Mouse (Mus musculus) lung, embryonic 14.5 days (tissue): ENCODE measurements around the gene Atcay. TPM values are rescaled to one million over a fixed set of nuclear protein-coding genes. Genes with fewer than 3 reads are reported as not detected.
"Not testable (repeated sequence)": the region's sequence is repeated elsewhere in the genome, so short reads cannot be mapped to it uniquely, and the experiment has no call there.

Experiments used
- ATAC-seq: fragments of 200-750 bp; cut with Nextera tagmentation; 2 replicates; pipeline ENCODE4 v1.8.0; 2017; ENCODE audit warnings: mild to moderate bottlenecking, moderate TSS enrichment, moderate library complexity; ENCODE audit not compliant: insufficient read depth
- DNase-seq: peaks from one replicate; pipeline ENCODE4 v3.0.0-alpha.2; 2015
- H3K27ac ChIP-seq: fragments of 300-500 bp; sonication (generic); 2 replicates; pipeline ENCODE4 v1.5.1; 2014; ENCODE audit warnings: low read depth, mild to moderate bottlenecking, moderate library complexity
- H3K27me3 ChIP-seq: fragments of 300-500 bp; sonication (generic); 2 replicates; pipeline ENCODE4 v1.6.1; 2014; ENCODE audit warnings: low read length, control low read depth; ENCODE audit not compliant: insufficient read depth
- H3K36me3 ChIP-seq: fragments of 300-500 bp; sonication (generic); 2 replicates; pipeline ENCODE4 v1.6.1; 2014; ENCODE audit warnings: control low read depth; ENCODE audit not compliant: insufficient read depth
- H3K4me1 ChIP-seq: fragments of 300-500 bp; sonication (generic); 2 replicates; pipeline ENCODE4 v1.6.1; 2014; ENCODE audit warnings: antibody characterized with exemption, control low read depth; ENCODE audit not compliant: insufficient read depth
- H3K4me2 ChIP-seq: fragments of 300-500 bp; sonication (generic); 2 replicates; pipeline ENCODE4 v1.6.1; 2014; ENCODE audit warnings: mild to moderate bottlenecking
- H3K4me3 ChIP-seq: fragments of 300-500 bp; sonication (generic); 2 replicates; pipeline ENCODE4 v1.5.1; 2014; ENCODE audit warnings: low read depth, low read length
- H3K9ac ChIP-seq: fragments of 300-500 bp; sonication (generic); 2 replicates; pipeline ENCODE4 v1.6.1; 2014
- H3K9me3 ChIP-seq: fragments of 300-500 bp; sonication (generic); 2 replicates; pipeline ENCODE4 v1.6.1; 2016; ENCODE audit warnings: low read depth, low read length, control low read depth
- CTCF ChIP-seq: IDR thresholded peaks from 2 replicates; pipeline ENCODE4 v1.5.1; 2016; ENCODE audit warnings: antibody characterized with exemption, low read depth
- WGBS: fragments of 180-500 bp; shearing (Covaris S2); extraction: QIAGEN DNeasy Blood & Tissue Kit; methylation state at CpG from one replicate; pipeline ENCODE4 v1.1.7; 2014; 5-methylcytosine and 5-hydroxymethylcytosine counted together
- polyA plus RNA-seq: library from polyadenylated mRNA; unstranded; fragments of >200 nt; fragmentation: Nextera tagmentation; extraction: Ambion mirVana; gene quantifications from 2 replicates; pipeline ENCODE4 v1.2.1, GENCODE M21; 2014

Gene Atcay
- polyA plus RNA-seq, 1 experiment from 2014 or later, result not detected

GRCm38 (mm10) chr10:81229735-81230437 is 747 bp downstream of the Atcay start:
- H3K9ac ChIP-seq, result no peak overlapping the region
- H3K36me3 ChIP-seq, result no peaks in the 10 kb centered on the region
- H3K4me2 ChIP-seq, result no peak overlapping the region; the same call in 1 of the 2 replicates

GRCm38 (mm10) chr10:81223731-81224130 is 6.9 kb downstream of the Atcay start:
- 50% methylated on average over 2 of the region's 2 CpGs for WGBS
- not testable (repeated sequence) for H3K36me3 ChIP-seq, DNase-seq, H3K9ac ChIP-seq, H3K27ac ChIP-seq, H3K4me2 ChIP-seq, H3K27me3 ChIP-seq, ATAC-seq, H3K9me3 ChIP-seq, H3K4me1 ChIP-seq, H3K4me3 ChIP-seq

More at GRCm38 (mm10) chr10:81229735-81230437, 747 bp downstream of the Atcay start:
- DNase-seq (no peak), ATAC-seq (no peak)
- Histone ChIP-seq H3K9me3 (no peaks in the 10 kb centered on the region), H3K27me3 (peaks cover 37% of the 10 kb centered on the region), H3K27ac (no peak overlapping the region), H3K4me3 (no peak overlapping the region), H3K4me1 (peaks cover 4% of the 10 kb centered on the region; the same call in 1 of the 2 replicates)
- 12% methylated on average over 20 of the region's 20 CpGs for WGBS
- TF ChIP-seq CTCF, result no peak

- WGBS, result 84% methylated on average over 5 of the region's 5 CpGs
- no peaks in the 10 kb centered on the region for H3K9me3 ChIP-seq
- no peak for TF ChIP-seq CTCF
- no peak overlapping the region for H3K27ac ChIP-seq
- no peak for ATAC-seq
- no peaks in the 10 kb centered on the region for H3K27me3 ChIP-seq
- H3K36me3 ChIP-seq, result no peaks in the 10 kb centered on the region
- no peak overlapping the region for H3K4me3 ChIP-seq
- H3K9ac ChIP-seq, result no peak overlapping the region
- no peak for DNase-seq
- no peaks in the 10 kb centered on the region for H3K4me1 ChIP-seq
- no peak overlapping the region for H3K4me2 ChIP-seq
These were observed 9.1 kb downstream of the Atcay start for GRCm38 (mm10) chr10:81221402-81222015.

GRCm38 (mm10) chr10:81217964-81218363 is 12.7 kb downstream of the Atcay start:
- H3K9me3 ChIP-seq, result no peaks in the 10 kb centered on the region
- TF ChIP-seq CTCF, result peak; percentile 82
- 28% methylated on average over 7 of the region's 7 CpGs for WGBS
- DNase-seq (peak; percentile 70), ATAC-seq (peak; percentile 17; the same call in 1 of the 2 replicates)
- no peaks in the 10 kb centered on the region for H3K4me1 ChIP-seq
- no peak overlapping the region for H3K27ac ChIP-seq
- no peaks in the 10 kb centered on the region for H3K36me3 ChIP-seq
- no peak overlapping the region for H3K9ac ChIP-seq
- H3K4me3 ChIP-seq, result no peak overlapping the region
- no peaks in the 10 kb centered on the region for H3K27me3 ChIP-seq
- H3K4me2 ChIP-seq, result no peak overlapping the region

GRCm38 (mm10) chr10:81217267-81217666 is 13.4 kb downstream of the Atcay start:
- H3K36me3 ChIP-seq, H3K4me3 ChIP-seq, ATAC-seq, H3K27ac ChIP-seq, H3K4me2 ChIP-seq, H3K27me3 ChIP-seq, H3K4me1 ChIP-seq, H3K9ac ChIP-seq, H3K9me3 ChIP-seq: not testable (repeated sequence)
- DNase-seq, result peak; percentile 60
- TF ChIP-seq CTCF, result peak; percentile 65
- WGBS, result 15% methylated on average over 1 of the region's 1 CpGs

- H3K4me2 ChIP-seq, result no peak overlapping the region
- ATAC-seq, result no peak
- no peaks in the 10 kb centered on the region for H3K36me3 ChIP-seq
- no peak for TF ChIP-seq CTCF
- no peak overlapping the region for H3K9ac ChIP-seq
- 77% methylated on average over 6 of the region's 6 CpGs for WGBS
- H3K4me3 ChIP-seq, result no peak overlapping the region
- no peaks in the 10 kb centered on the region for H3K4me1 ChIP-seq
- no peak overlapping the region for H3K27ac ChIP-seq
- DNase-seq, result no peak
- no peaks in the 10 kb centered on the region for H3K9me3 ChIP-seq
- no peaks in the 10 kb centered on the region for H3K27me3 ChIP-seq
These were observed 13.8 kb downstream of the Atcay start for GRCm38 (mm10) chr10:81216810-81217209.

- H3K4me1 ChIP-seq, result no peaks in the 10 kb centered on the region
- no peak overlapping the region for H3K4me2 ChIP-seq
- DNase-seq (no peak), ATAC-seq (no peak)
- 82% methylated on average over 6 of the region's 6 CpGs for WGBS
- TF ChIP-seq CTCF, result no peak
- no peaks in the 10 kb centered on the region for H3K9me3 ChIP-seq
- no peak overlapping the region for H3K4me3 ChIP-seq
- H3K27me3 ChIP-seq, result no peaks in the 10 kb centered on the region
- H3K9ac ChIP-seq, result no peak overlapping the region
- H3K27ac ChIP-seq, result no peak overlapping the region
- no peaks in the 10 kb centered on the region for H3K36me3 ChIP-seq
These were observed 14.4 kb downstream of the Atcay start for GRCm38 (mm10) chr10:81216260-81216659.
